Mouse (Mus musculus): ENCODE data around the gene Dusp6. TPM values are rescaled to one million over a fixed set of nuclear protein-coding genes. Genes with fewer than 3 reads are reported as not detected.

Dusp6 gene
- polyA plus RNA-seq, 1 experiment from 2014 or later, result 45.5 TPM

- Histone ChIP-seq H3K4me1 (ENCODE audit: control insufficient read depth, insufficient read depth, low read length) (peaks cover 11% of the 10 kb centered on the region), H3K4me3 (ENCODE audit: low read depth, low read length) (no peak overlapping the region), H3K27me3 (ENCODE audit: control insufficient read depth, insufficient read depth, low read length) (no peaks in the 10 kb centered on the region), H3K9ac (ENCODE audit: low read depth, low read length) (no peak overlapping the region), H3K36me3 (ENCODE audit: control insufficient read depth, insufficient read depth, low read length) (no peaks in the 10 kb centered on the region), H3K9me3 (replicated peaks; ENCODE audit: control insufficient read depth, low read length) (no peaks in the 10 kb centered on the region), H3K4me2 (no peak overlapping the region), H3K27ac (ENCODE audit: low read depth, low read length) (no peak overlapping the region)
- WGBS (ENCODE audit: insufficient replicate concordance), result 54% methylated on average over 12 of the region's 12 CpGs
- ATAC-seq (replicated peaks; ENCODE audit: insufficient number of reproducible peaks, low FRiP score, low TSS enrichment), result no peak
Measured at GRCm38 (mm10) chr10:99274640-99275039, 11.6 kb downstream of the Dusp6 start.

- WGBS (ENCODE audit: insufficient replicate concordance), result 52% methylated on average over 22 of the region's 22 CpGs
- no peak for ATAC-seq (replicated peaks; ENCODE audit: insufficient number of reproducible peaks, low FRiP score, low TSS enrichment)
- H3K4me2 ChIP-seq, result no peak overlapping the region
Measured at GRCm38 (mm10) chr10:99279067-99279880, 16.2 kb downstream of the Dusp6 start.

GRCm38 (mm10) chr10:99283981-99284385, 21.0 kb downstream of the Dusp6 start:
- Histone ChIP-seq H3K4me2 (peak overlapping the region; percentile 48), H3K9ac (ENCODE audit: low read depth, low read length) (peak overlapping the region; percentile 34), H3K4me3 (ENCODE audit: low read depth, low read length) (no peak overlapping the region), H3K9me3 (replicated peaks; ENCODE audit: control insufficient read depth, low read length) (no peaks in the 10 kb centered on the region), H3K4me1 (ENCODE audit: control insufficient read depth, insufficient read depth, low read length) (peaks cover 32% of the 10 kb centered on the region), H3K27me3 (ENCODE audit: control insufficient read depth, insufficient read depth, low read length) (no peaks in the 10 kb centered on the region), H3K27ac (ENCODE audit: low read depth, low read length) (peak overlapping the region; percentile 86), H3K36me3 (ENCODE audit: control insufficient read depth, insufficient read depth, low read length) (no peaks in the 10 kb centered on the region)
- no peak for ATAC-seq (replicated peaks; ENCODE audit: insufficient number of reproducible peaks, low FRiP score, low TSS enrichment)
- 79% methylated on average over 10 of the region's 10 CpGs for WGBS (ENCODE audit: insufficient replicate concordance)

More at GRCm38 (mm10) chr10:99279067-99279880, 16.2 kb downstream of the Dusp6 start:
- H3K27me3 ChIP-seq (ENCODE audit: control insufficient read depth, insufficient read depth, low read length), result no peaks in the 10 kb centered on the region
- H3K4me3 ChIP-seq (ENCODE audit: low read depth, low read length), result no peak overlapping the region
- H3K9ac ChIP-seq (ENCODE audit: low read depth, low read length), result no peak overlapping the region
- no peak overlapping the region for H3K27ac ChIP-seq (ENCODE audit: low read depth, low read length)
- peaks cover 9% of the 10 kb centered on the region for H3K4me1 ChIP-seq (ENCODE audit: control insufficient read depth, insufficient read depth, low read length)
- H3K9me3 ChIP-seq (replicated peaks; ENCODE audit: control insufficient read depth, low read length), result no peaks in the 10 kb centered on the region
- no peaks in the 10 kb centered on the region for H3K36me3 ChIP-seq (ENCODE audit: control insufficient read depth, insufficient read depth, low read length)

- 0 out of 2 replicates have a peak, but pooled peaks have one; percentile 36 for ATAC-seq (replicated peaks; ENCODE audit: insufficient number of reproducible peaks, low FRiP score, low TSS enrichment)
- H3K36me3 ChIP-seq (ENCODE audit: control insufficient read depth, insufficient read depth, low read length), result no peaks in the 10 kb centered on the region
- H3K9me3 ChIP-seq (replicated peaks; ENCODE audit: control insufficient read depth, low read length), result no peaks in the 10 kb centered on the region
- H3K9ac ChIP-seq (ENCODE audit: low read depth, low read length), result peak overlapping the region; percentile 2
- H3K4me3 ChIP-seq (ENCODE audit: low read depth, low read length), result peak overlapping the region; percentile 13; the same call in 1 of the 2 replicates
- 18% methylated on average over 9 of the region's 9 CpGs for WGBS (ENCODE audit: insufficient replicate concordance)
- peaks cover 30% of the 10 kb centered on the region for H3K4me1 ChIP-seq (ENCODE audit: control insufficient read depth, insufficient read depth, low read length)
- peak overlapping the region; percentile 86 for H3K27ac ChIP-seq (ENCODE audit: low read depth, low read length)
- H3K27me3 ChIP-seq (ENCODE audit: control insufficient read depth, insufficient read depth, low read length), result no peaks in the 10 kb centered on the region
- H3K4me2 ChIP-seq, result peak overlapping the region; percentile 48
Measured at GRCm38 (mm10) chr10:99284918-99285317, 21.9 kb downstream of the Dusp6 start.

GRCm38 (mm10) chr10:99285759-99286158, 22.7 kb downstream of the Dusp6 start:
- 6% methylated on average over 8 of the region's 8 CpGs for WGBS (ENCODE audit: insufficient replicate concordance)
- no peak overlapping the region for H3K4me3 ChIP-seq (ENCODE audit: low read depth, low read length)
- H3K9ac ChIP-seq (ENCODE audit: low read depth, low read length), result no peak overlapping the region
- ATAC-seq (replicated peaks; ENCODE audit: insufficient number of reproducible peaks, low FRiP score, low TSS enrichment), result 0 out of 2 replicates have a peak, but pooled peaks have one; percentile 43
- H3K36me3 ChIP-seq (ENCODE audit: control insufficient read depth, insufficient read depth, low read length), result no peaks in the 10 kb centered on the region
- H3K27me3 ChIP-seq (ENCODE audit: control insufficient read depth, insufficient read depth, low read length), result no peaks in the 10 kb centered on the region
- H3K27ac ChIP-seq (ENCODE audit: low read depth, low read length), result peak overlapping the region; percentile 86
- H3K9me3 ChIP-seq (replicated peaks; ENCODE audit: control insufficient read depth, low read length), result no peaks in the 10 kb centered on the region
- H3K4me1 ChIP-seq (ENCODE audit: control insufficient read depth, insufficient read depth, low read length), result peaks cover 30% of the 10 kb centered on the region
- H3K4me2 ChIP-seq, result peak overlapping the region; percentile 48

- Histone ChIP-seq H3K4me2 (peak overlapping the region; percentile 48), H3K4me1 (ENCODE audit: control insufficient read depth, insufficient read depth, low read length) (peaks cover 30% of the 10 kb centered on the region), H3K4me3 (ENCODE audit: low read depth, low read length) (no peak overlapping the region), H3K27me3 (ENCODE audit: control insufficient read depth, insufficient read depth, low read length) (no peaks in the 10 kb centered on the region), H3K9ac (ENCODE audit: low read depth, low read length) (no peak overlapping the region), H3K36me3 (ENCODE audit: control insufficient read depth, insufficient read depth, low read length) (no peaks in the 10 kb centered on the region), H3K27ac (ENCODE audit: low read depth, low read length) (peak overlapping the region; percentile 86), H3K9me3 (replicated peaks; ENCODE audit: control insufficient read depth, low read length) (no peaks in the 10 kb centered on the region)
- no peak for ATAC-seq (replicated peaks; ENCODE audit: insufficient number of reproducible peaks, low FRiP score, low TSS enrichment)
- WGBS (ENCODE audit: insufficient replicate concordance), result 38% methylated on average over 7 of the region's 7 CpGs
Measured at GRCm38 (mm10) chr10:99286213-99286612, 23.2 kb downstream of the Dusp6 start.

GRCm38 (mm10) chr10:99286787-99287186, 23.8 kb downstream of the Dusp6 start:
- Histone ChIP-seq H3K27me3 (ENCODE audit: control insufficient read depth, insufficient read depth, low read length) (no peaks in the 10 kb centered on the region), H3K4me2 (peak overlapping the region; percentile 48), H3K4me1 (ENCODE audit: control insufficient read depth, insufficient read depth, low read length) (peaks cover 30% of the 10 kb centered on the region), H3K9ac (ENCODE audit: low read depth, low read length) (peak overlapping the region; percentile 17; the same call in 1 of the 2 replicates), H3K4me3 (ENCODE audit: low read depth, low read length) (no peak overlapping the region), H3K36me3 (ENCODE audit: control insufficient read depth, insufficient read depth, low read length) (no peaks in the 10 kb centered on the region), H3K9me3 (replicated peaks; ENCODE audit: control insufficient read depth, low read length) (no peaks in the 10 kb centered on the region), H3K27ac (ENCODE audit: low read depth, low read length) (peak overlapping the region; percentile 86)
- WGBS (ENCODE audit: insufficient replicate concordance), result 1% methylated on average over 17 of the region's 17 CpGs
- ATAC-seq (replicated peaks; ENCODE audit: insufficient number of reproducible peaks, low FRiP score, low TSS enrichment), result 0 out of 2 replicates have a peak, but pooled peaks have one; percentile 14

- Histone ChIP-seq H3K9me3 (replicated peaks; ENCODE audit: control insufficient read depth, low read length) (no peaks in the 10 kb centered on the region), H3K4me3 (ENCODE audit: low read depth, low read length) (no peak overlapping the region), H3K4me1 (ENCODE audit: control insufficient read depth, insufficient read depth, low read length) (peaks cover 30% of the 10 kb centered on the region), H3K27me3 (ENCODE audit: control insufficient read depth, insufficient read depth, low read length) (no peaks in the 10 kb centered on the region), H3K9ac (ENCODE audit: low read depth, low read length) (peak overlapping the region; percentile 17; the same call in 1 of the 2 replicates), H3K36me3 (ENCODE audit: control insufficient read depth, insufficient read depth, low read length) (no peaks in the 10 kb centered on the region), H3K27ac (ENCODE audit: low read depth, low read length) (peak overlapping the region; percentile 86), H3K4me2 (peak overlapping the region; percentile 48)
- no peak for ATAC-seq (replicated peaks; ENCODE audit: insufficient number of reproducible peaks, low FRiP score, low TSS enrichment)
- WGBS (ENCODE audit: insufficient replicate concordance), result 26% methylated on average over 6 of the region's 6 CpGs
Measured at GRCm38 (mm10) chr10:99287206-99287605, 24.2 kb downstream of the Dusp6 start.

Measured in heart, embryonic 11.5 days (tissue).